Mouse (Mus musculus): ENCODE measurements around the gene Slf2.

GRCm38 (mm10) chr19:44999647-45000046 is 68.7 kb downstream of the Slf2 start:
- TF ChIP-seq CTCF (IDR thresholded peaks at IDR 0.05; ENCODE audit: low read depth, low read length): no peak
- no peak for TF ChIP-seq GATA2 (IDR thresholded peaks at IDR 0.05; ENCODE audit: borderline replicate concordance, low read depth, low read length)
- no peak for TF ChIP-seq GATA1 (IDR thresholded peaks at IDR 0.05; ENCODE audit: borderline replicate concordance, low read length)
